Mouse (Mus musculus): ENCODE measurements around the gene Henmt1. TPM values are rescaled to one million over a fixed set of nuclear protein-coding genes. Genes with fewer than 3 reads are reported as not detected.

The Henmt1 gene
- polyA plus RNA-seq, 1 experiment from 2014 or later, result 0.44 TPM

DNA sequence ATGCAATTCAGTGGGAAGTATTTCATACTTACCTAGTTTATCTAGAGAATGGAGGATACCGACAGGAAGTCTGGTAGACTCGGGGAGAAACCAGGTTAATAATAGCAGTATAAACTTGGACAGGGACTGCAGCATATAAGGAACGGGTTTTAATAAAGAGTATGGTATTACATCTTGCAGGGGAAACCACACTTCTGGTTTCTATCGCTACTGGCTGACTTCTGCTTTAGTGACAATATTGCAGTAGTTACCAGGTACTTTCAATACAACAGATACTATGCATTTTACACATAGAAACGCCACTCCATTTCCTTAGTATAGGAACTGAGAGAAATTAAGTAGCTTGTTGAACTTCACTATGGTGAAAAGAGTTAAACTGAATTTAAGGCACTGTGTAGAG, 68.5 kb downstream of the Henmt1 start:
- Histone ChIP-seq H3K27ac (no peak overlapping the region), H3K36me3 (no peaks in the 10 kb centered on the region), H3K9ac (no peak overlapping the region), H3K27me3 (replicated peaks) (no peaks in the 10 kb centered on the region), H3K9me3 (no peaks in the 10 kb centered on the region), H3K4me1 (peaks cover 8% of the 10 kb centered on the region), H3K4me2 (no peak overlapping the region), H3K4me3 (replicated peaks) (no peak overlapping the region)
- WGBS, result 83% methylated on average over 5 of the region's 5 CpGs
- no peak for ATAC-seq (ENCODE audit: insufficient read depth, low FRiP score, low read depth)

Other genes with a start within 250 kb of the Henmt1 start
- 46.2 and 54.5 TPM in 2 replicates for gene Gpsm2, start 217.6 kb upstream of the Henmt1 start, polyA plus RNA-seq (2015; fragmentation: Nextera tagmentation; extraction: Ambion mirVana)
- 0.17 and 0.32 TPM in 2 replicates for gene Aknad1, start 200.2 kb upstream of the Henmt1 start, polyA plus RNA-seq (2015; fragmentation: Nextera tagmentation; extraction: Ambion mirVana)
- gene Stxbp3, start 99.3 kb upstream of the Henmt1 start, polyA plus RNA-seq (2015; fragmentation: Nextera tagmentation; extraction: Ambion mirVana), result 40.3 and 42.2 TPM in 2 replicates
- 0.08 and 0.14 TPM in 2 replicates for gene Fndc7, start 49.9 kb upstream of the Henmt1 start, polyA plus RNA-seq (2015; fragmentation: Nextera tagmentation; extraction: Ambion mirVana)
- 84.5 and 88.8 TPM in 2 replicates for gene Prpf38b, start 28.1 kb upstream of the Henmt1 start, polyA plus RNA-seq (2015; fragmentation: Nextera tagmentation; extraction: Ambion mirVana)
- 0.54 TPM in 1 of 2 replicates, not detected in the other for gene Gm9857, start 572 bp downstream of the Henmt1 start, polyA plus RNA-seq (2015; fragmentation: Nextera tagmentation; extraction: Ambion mirVana)
- gene Fam102b, start 87.7 kb downstream of the Henmt1 start, polyA plus RNA-seq (2015; fragmentation: Nextera tagmentation; extraction: Ambion mirVana), result 15.6 and 16.5 TPM in 2 replicates
- not detected in 2 replicates for gene Slc25a54, start 140.6 kb downstream of the Henmt1 start, polyA plus RNA-seq (2015; fragmentation: Nextera tagmentation; extraction: Ambion mirVana)
- gene Slc25a24, start 183.3 kb downstream of the Henmt1 start, polyA plus RNA-seq (2015; fragmentation: Nextera tagmentation; extraction: Ambion mirVana), result 35.5 and 40.2 TPM in 2 replicates